Mouse (Mus musculus): ENCODE results near the gene Mast4. TPM values are rescaled to one million over a fixed set of nuclear protein-coding genes. Genes with fewer than 3 reads are reported as not detected.

Gene Mast4
- polyA plus RNA-seq, 1 experiment from 2014 or later, result 18.9 TPM

DNA sequence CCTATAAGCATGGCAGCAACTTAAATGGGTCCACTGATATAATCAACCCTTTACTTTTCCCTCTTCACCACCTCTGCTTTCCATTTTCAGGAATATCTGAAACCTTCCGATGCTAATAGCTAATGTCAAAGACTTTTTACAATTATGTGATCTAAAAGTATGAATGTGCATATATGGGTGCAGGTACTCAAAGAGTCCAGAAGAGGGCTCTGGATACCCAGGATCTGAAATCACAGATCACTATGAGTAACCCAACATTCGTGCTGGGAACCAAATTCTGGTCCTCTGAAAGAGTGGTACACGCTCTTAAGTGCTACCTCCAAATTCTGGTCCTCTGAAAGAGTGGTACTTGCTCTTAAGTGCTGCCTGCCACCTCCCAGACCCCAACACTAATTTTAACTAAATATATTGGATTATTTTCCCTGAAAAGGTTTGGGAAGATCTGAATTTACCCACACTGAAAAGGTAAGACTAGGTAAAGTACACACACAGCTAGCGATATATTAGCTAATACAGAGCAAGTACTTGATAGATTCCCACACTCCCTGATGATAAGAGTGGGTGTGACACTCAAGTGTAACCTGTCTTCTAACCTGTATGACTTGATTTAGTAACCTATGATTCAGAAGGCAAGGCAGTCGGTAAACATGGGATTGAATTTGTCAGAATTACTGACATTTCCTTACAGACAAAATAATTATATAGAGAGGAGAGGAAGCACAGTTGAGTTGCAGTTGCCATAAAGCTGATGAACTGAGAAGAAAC lies 424.5 kb downstream of the Mast4 start:
- DNase-seq (ENCODE audit: low spot score) (no peak), ATAC-seq (ENCODE audit: insufficient number of reproducible peaks, low FRiP score, low TSS enrichment, low read depth) (no peak)
- 86% methylated on average over 5 of the region's 5 CpGs for WGBS
- no peaks in the 10 kb centered on the region for H3K36me3 ChIP-seq (ENCODE audit: control insufficient read depth, insufficient read depth, low read length)
- no peak overlapping the region for H3K4me3 ChIP-seq (ENCODE audit: low read depth, low read length)
- H3K9me3 ChIP-seq (ENCODE audit: control insufficient read depth, low read length), result no peaks in the 10 kb centered on the region
- no peak overlapping the region for H3K4me2 ChIP-seq (ENCODE audit: low read depth, severe bottlenecking)
- no peak overlapping the region for H3K27ac ChIP-seq (replicated peaks; ENCODE audit: low read depth, low read length)
- H3K27me3 ChIP-seq (ENCODE audit: control insufficient read depth, insufficient read depth, low read length), result no peaks in the 10 kb centered on the region
- H3K4me1 ChIP-seq (ENCODE audit: control insufficient read depth, insufficient read depth, low read length), result no peaks in the 10 kb centered on the region
- H3K9ac ChIP-seq (ENCODE audit: low read length), result no peak overlapping the region

DNA sequence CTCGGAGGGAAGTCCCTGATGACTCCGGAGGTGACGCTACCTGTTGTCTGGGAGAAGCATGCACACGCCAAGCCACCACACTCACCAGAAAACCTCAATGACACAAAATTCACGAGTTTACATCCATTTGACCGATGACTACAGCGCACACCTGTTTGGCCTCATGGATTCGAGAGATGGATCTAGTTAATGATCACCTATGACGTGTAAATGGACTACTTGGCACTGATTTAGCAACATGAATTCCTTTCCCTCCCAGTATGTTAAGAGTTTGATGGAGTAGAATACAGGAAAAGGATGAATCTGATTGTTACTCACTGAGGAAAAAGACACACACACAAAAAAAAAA lies 427.7 kb downstream of the Mast4 start:
- Histone ChIP-seq H3K9me3 (ENCODE audit: control insufficient read depth, low read length) (no peaks in the 10 kb centered on the region), H3K27ac (replicated peaks; ENCODE audit: low read depth, low read length) (no peak overlapping the region; the same call in 1 of the 2 replicates), H3K9ac (ENCODE audit: low read length) (peak overlapping the region; percentile 87; the same call in 1 of the 2 replicates), H3K36me3 (ENCODE audit: control insufficient read depth, insufficient read depth, low read length) (no peaks in the 10 kb centered on the region), H3K27me3 (ENCODE audit: control insufficient read depth, insufficient read depth, low read length) (no peaks in the 10 kb centered on the region), H3K4me1 (ENCODE audit: control insufficient read depth, insufficient read depth, low read length) (0 out of 2 replicates have a peak, but pooled peaks cover 3% of the 10 kb centered on the region), H3K4me3 (ENCODE audit: low read depth, low read length) (peak overlapping the region; percentile 59), H3K4me2 (ENCODE audit: low read depth, severe bottlenecking) (peak overlapping the region; percentile 73)
- ATAC-seq (ENCODE audit: insufficient number of reproducible peaks, low FRiP score, low TSS enrichment, low read depth) (no peak), DNase-seq (ENCODE audit: low spot score) (no peak)
- WGBS, result 7% methylated on average over 9 of the region's 9 CpGs

DNA sequence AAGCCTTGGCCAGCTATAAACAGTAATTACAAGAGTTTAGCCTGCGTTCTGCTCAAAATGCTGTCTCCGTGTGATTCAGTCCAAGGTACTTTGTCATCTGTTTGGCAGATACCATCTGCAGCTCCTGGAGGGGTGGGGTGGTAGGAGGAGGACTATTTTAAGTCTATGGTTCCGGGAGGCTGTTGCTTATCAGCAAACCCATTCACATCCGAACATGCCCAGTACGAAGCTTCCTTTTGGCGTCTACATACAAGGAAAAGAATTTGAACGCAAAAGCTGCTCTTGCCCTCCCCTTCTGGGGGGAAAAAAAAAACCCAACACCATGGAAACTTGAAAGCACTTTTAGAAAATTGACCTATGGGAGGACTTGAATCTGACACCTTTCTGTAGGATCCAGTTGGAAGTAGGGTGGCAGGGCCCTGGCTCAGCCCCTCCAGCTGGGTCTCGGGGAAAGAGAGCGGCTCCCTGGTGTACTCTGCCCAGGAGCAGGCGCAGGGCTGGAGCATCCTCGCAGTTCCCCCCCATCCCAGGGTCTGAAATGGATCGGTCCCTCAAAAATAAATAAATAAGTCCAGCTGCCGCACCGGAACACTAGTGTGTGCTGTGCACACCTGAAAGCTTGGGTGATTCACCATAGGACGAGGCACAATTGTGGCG lies 428.2 kb downstream of the Mast4 start:
- DNase-seq (ENCODE audit: low spot score) (peak; percentile 88), ATAC-seq (ENCODE audit: insufficient number of reproducible peaks, low FRiP score, low TSS enrichment, low read depth) (peak; percentile 98)
- Histone ChIP-seq H3K27ac (replicated peaks; ENCODE audit: low read depth, low read length) (peak overlapping the region; percentile 65; the same call in 1 of the 2 replicates), H3K9ac (ENCODE audit: low read length) (peak overlapping the region; percentile 87), H3K4me2 (ENCODE audit: low read depth, severe bottlenecking) (peak overlapping the region; percentile 73), H3K36me3 (ENCODE audit: control insufficient read depth, insufficient read depth, low read length) (no peaks in the 10 kb centered on the region), H3K27me3 (ENCODE audit: control insufficient read depth, insufficient read depth, low read length) (no peaks in the 10 kb centered on the region), H3K4me1 (ENCODE audit: control insufficient read depth, insufficient read depth, low read length) (0 out of 2 replicates have a peak, but pooled peaks cover 3% of the 10 kb centered on the region), H3K9me3 (ENCODE audit: control insufficient read depth, low read length) (no peaks in the 10 kb centered on the region), H3K4me3 (ENCODE audit: low read depth, low read length) (peak overlapping the region; percentile 59)
- under 1% methylated on average over 16 of the region's 16 CpGs for WGBS

DNA sequence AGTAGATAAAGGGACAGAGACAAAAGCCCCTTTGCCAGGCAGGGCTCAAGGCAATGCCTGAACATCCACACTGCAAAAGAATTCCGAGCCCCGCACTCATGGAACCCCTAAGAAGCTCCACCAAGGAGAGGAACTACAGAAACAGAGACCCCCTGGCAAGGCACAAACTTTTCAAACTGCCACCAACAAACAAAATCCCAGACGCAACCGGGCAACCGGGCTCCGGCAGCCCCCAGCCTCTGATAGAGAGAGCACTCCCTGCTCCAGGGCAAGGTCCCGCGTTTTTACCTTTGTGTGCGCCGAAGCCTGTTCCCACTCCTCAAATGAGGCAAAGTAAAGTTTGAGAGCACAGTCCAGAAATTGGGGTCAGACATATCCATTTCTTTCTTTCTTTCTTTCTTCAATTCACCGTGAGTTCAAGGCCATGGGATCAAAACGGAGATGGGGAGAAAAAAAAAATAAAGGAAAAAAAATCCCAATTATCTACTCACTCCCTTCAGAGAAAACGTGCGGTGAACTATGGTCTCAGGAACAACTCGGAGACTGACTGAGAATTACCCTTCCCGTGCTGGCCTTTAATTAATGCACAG lies 428.8 kb downstream of the Mast4 start:
- Histone ChIP-seq H3K4me1 (ENCODE audit: control insufficient read depth, insufficient read depth, low read length) (peaks cover 4% of the 10 kb centered on the region), H3K4me3 (ENCODE audit: low read depth, low read length) (peak overlapping the region; percentile 59), H3K4me2 (ENCODE audit: low read depth, severe bottlenecking) (peak overlapping the region; percentile 73), H3K36me3 (ENCODE audit: control insufficient read depth, insufficient read depth, low read length) (no peaks in the 10 kb centered on the region), H3K27me3 (ENCODE audit: control insufficient read depth, insufficient read depth, low read length) (no peaks in the 10 kb centered on the region), H3K9me3 (ENCODE audit: control insufficient read depth, low read length) (no peaks in the 10 kb centered on the region), H3K27ac (replicated peaks; ENCODE audit: low read depth, low read length) (no peak overlapping the region), H3K9ac (ENCODE audit: low read length) (peak overlapping the region; percentile 87)
- ATAC-seq (ENCODE audit: insufficient number of reproducible peaks, low FRiP score, low TSS enrichment, low read depth) (no peak), DNase-seq (ENCODE audit: low spot score) (peak; percentile 72)
- WGBS, result 2% methylated on average over 16 of the region's 16 CpGs

DNA sequence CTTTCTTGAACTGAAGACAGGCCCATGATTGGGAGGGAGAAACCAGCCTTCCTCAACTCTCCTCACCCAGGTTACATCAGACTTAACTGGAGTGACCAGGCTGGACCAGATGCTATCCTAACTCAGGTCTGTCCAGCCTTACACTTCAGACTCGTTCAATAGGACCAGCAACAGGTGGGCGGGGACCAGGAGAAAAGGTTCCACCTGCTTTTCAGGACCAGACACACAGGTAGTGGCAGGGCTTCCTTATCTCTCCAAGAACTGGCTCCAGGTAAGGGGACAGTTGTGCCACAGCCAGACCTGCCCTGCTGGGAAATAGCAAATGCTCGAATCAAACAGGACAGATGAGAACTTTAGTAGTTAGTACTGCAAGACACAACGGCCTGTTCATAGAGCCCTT lies 430.6 kb downstream of the Mast4 start:
- Histone ChIP-seq H3K36me3 (ENCODE audit: control insufficient read depth, insufficient read depth, low read length) (no peaks in the 10 kb centered on the region), H3K9me3 (ENCODE audit: control insufficient read depth, low read length) (no peaks in the 10 kb centered on the region), H3K4me2 (ENCODE audit: low read depth, severe bottlenecking) (no peak overlapping the region), H3K4me1 (ENCODE audit: control insufficient read depth, insufficient read depth, low read length) (peaks cover 11% of the 10 kb centered on the region), H3K27ac (replicated peaks; ENCODE audit: low read depth, low read length) (no peak overlapping the region), H3K9ac (ENCODE audit: low read length) (no peak overlapping the region), H3K27me3 (ENCODE audit: control insufficient read depth, insufficient read depth, low read length) (no peaks in the 10 kb centered on the region), H3K4me3 (ENCODE audit: low read depth, low read length) (no peak overlapping the region)
- WGBS, result 80% methylated on average over 4 of the region's 4 CpGs
- ATAC-seq (ENCODE audit: insufficient number of reproducible peaks, low FRiP score, low TSS enrichment, low read depth) (no peak), DNase-seq (ENCODE audit: low spot score) (no peak)

DNA sequence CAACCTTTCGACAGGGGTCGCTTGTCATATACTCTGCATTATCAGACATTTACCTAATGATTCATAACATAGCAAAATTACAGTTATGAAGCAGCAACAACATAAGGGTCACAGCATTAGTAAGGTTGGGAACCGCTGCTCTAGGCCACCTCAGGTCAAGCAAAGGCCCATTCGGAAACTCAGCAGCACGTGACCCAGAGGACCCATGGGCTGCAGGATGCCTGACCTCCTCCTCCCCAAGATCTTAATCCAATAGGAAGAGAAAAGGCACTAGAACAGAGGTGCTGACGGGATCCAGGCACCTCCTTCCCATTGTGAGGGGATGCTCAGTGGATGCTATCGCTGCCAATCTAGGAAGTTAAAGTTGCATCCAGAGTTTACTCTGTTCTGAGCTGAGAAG lies 432.2 kb downstream of the Mast4 start:
- Histone ChIP-seq H3K4me2 (ENCODE audit: low read depth, severe bottlenecking) (no peak overlapping the region), H3K4me1 (ENCODE audit: control insufficient read depth, insufficient read depth, low read length) (peaks cover 13% of the 10 kb centered on the region), H3K27ac (replicated peaks; ENCODE audit: low read depth, low read length) (no peak overlapping the region), H3K9me3 (ENCODE audit: control insufficient read depth, low read length) (no peaks in the 10 kb centered on the region), H3K9ac (ENCODE audit: low read length) (no peak overlapping the region), H3K36me3 (ENCODE audit: control insufficient read depth, insufficient read depth, low read length) (no peaks in the 10 kb centered on the region), H3K4me3 (ENCODE audit: low read depth, low read length) (no peak overlapping the region), H3K27me3 (ENCODE audit: control insufficient read depth, insufficient read depth, low read length) (no peaks in the 10 kb centered on the region)
- WGBS, result 85% methylated on average over 7 of the region's 7 CpGs
- DNase-seq (ENCODE audit: low spot score) (no peak), ATAC-seq (ENCODE audit: insufficient number of reproducible peaks, low FRiP score, low TSS enrichment, low read depth) (no peak)

DNA sequence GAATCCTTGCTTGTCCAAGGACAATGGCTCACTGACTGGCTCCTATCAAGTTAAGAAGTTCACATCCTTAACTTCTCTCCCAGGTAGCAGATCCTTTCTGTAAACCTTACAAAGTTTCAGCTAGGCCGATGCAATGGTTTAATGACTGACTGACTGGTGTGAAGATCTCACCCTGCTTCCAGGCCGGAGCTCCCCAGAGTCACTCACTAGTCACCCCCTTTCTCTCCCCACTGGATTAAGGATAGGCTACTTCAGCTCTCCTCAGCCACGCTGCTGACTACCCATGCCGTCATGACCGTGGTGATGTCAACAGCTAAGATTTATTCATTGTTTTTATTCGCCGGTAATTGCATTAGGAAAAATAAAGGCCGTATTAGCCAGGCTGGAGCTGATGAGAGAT lies 433.8 kb downstream of the Mast4 start:
- Histone ChIP-seq H3K27me3 (ENCODE audit: control insufficient read depth, insufficient read depth, low read length) (no peaks in the 10 kb centered on the region), H3K9me3 (ENCODE audit: control insufficient read depth, low read length) (no peaks in the 10 kb centered on the region), H3K4me2 (ENCODE audit: low read depth, severe bottlenecking) (no peak overlapping the region), H3K9ac (ENCODE audit: low read length) (no peak overlapping the region), H3K27ac (replicated peaks; ENCODE audit: low read depth, low read length) (no peak overlapping the region), H3K4me3 (ENCODE audit: low read depth, low read length) (no peak overlapping the region), H3K36me3 (ENCODE audit: control insufficient read depth, insufficient read depth, low read length) (no peaks in the 10 kb centered on the region), H3K4me1 (ENCODE audit: control insufficient read depth, insufficient read depth, low read length) (peaks cover 13% of the 10 kb centered on the region)
- 51% methylated on average over 8 of the region's 8 CpGs for WGBS
- ATAC-seq (ENCODE audit: insufficient number of reproducible peaks, low FRiP score, low TSS enrichment, low read depth) (no peak), DNase-seq (ENCODE audit: low spot score) (no peak)

DNA sequence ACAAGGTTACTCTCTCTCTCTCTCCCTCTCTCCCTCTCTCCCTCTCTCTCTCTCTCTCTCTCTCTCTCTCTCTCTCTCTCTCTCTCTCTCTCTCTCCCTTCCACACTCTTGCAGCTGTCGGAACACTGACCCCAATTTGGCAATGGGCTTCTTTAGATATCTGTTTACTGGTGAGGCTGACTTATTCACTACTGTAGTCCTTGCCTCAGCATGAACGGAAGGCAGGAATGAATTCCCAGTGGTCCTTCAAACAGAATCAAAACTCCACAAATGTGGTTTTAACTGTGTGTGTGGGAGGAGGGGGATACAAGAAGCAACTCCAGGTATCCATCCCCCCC lies 434.2 kb downstream of the Mast4 start:
- WGBS, result 59% methylated on average over 2 of the region's 2 CpGs
- no peaks in the 10 kb centered on the region for H3K27me3 ChIP-seq (ENCODE audit: control insufficient read depth, insufficient read depth, low read length)
- DNase-seq (ENCODE audit: low spot score) (no peak), ATAC-seq (ENCODE audit: insufficient number of reproducible peaks, low FRiP score, low TSS enrichment, low read depth) (no peak)
- no peak overlapping the region for H3K27ac ChIP-seq (replicated peaks; ENCODE audit: low read depth, low read length)
- H3K36me3 ChIP-seq (ENCODE audit: control insufficient read depth, insufficient read depth, low read length), result no peaks in the 10 kb centered on the region
- H3K9ac ChIP-seq (ENCODE audit: low read length), result no peak overlapping the region
- no peaks in the 10 kb centered on the region for H3K9me3 ChIP-seq (ENCODE audit: control insufficient read depth, low read length)
- no peak overlapping the region for H3K4me3 ChIP-seq (ENCODE audit: low read depth, low read length)
- H3K4me2 ChIP-seq (ENCODE audit: low read depth, severe bottlenecking), result no peak overlapping the region
- H3K4me1 ChIP-seq (ENCODE audit: control insufficient read depth, insufficient read depth, low read length), result peaks cover 13% of the 10 kb centered on the region
